Mouse (Mus musculus) myocyte (in vitro differentiated cells): ENCODE measurements around the gene H2-Oa. TPM values are rescaled to one million over a fixed set of nuclear protein-coding genes. Genes with fewer than 3 reads are reported as not detected.

Experiments
- H3K27me3 ChIP-seq: one replicate; pipeline ENCODE4 v1.6.1; 2011; ENCODE audit not compliant: control insufficient read depth, insufficient read depth, insufficient read length
- H3K36me3 ChIP-seq: one replicate; pipeline ENCODE4 v1.6.1; 2011; ENCODE audit not compliant: control insufficient read depth, insufficient read depth
- H3K4me2 ChIP-seq: one replicate; pipeline ENCODE4 v1.6.1; 2011; ENCODE audit warnings: low read depth, control low read depth
- H3K4me3 ChIP-seq: one replicate; pipeline ENCODE4 v1.5.1; 2011; ENCODE audit warnings: mild to moderate bottlenecking, control low read depth, moderate library complexity
- H3K79me2 ChIP-seq: one replicate; pipeline ENCODE4 v1.6.1; 2011; ENCODE audit not compliant: control insufficient read depth, insufficient read depth
- H3ac ChIP-seq: one replicate; pipeline ENCODE4 v1.6.1; 2011; ENCODE audit not compliant: control insufficient read depth, insufficient read length
- CEBPB ChIP-seq: IDR thresholded peaks from 2 replicates; pipeline ENCODE4 v1.6.1; 2011; ENCODE audit warnings: mild to moderate bottlenecking, moderate library complexity; ENCODE audit not compliant: poor library complexity, insufficient read depth, severe bottlenecking
- E2F4 ChIP-seq: IDR thresholded peaks from one replicate; pipeline ENCODE4 v1.6.1; 2011; ENCODE audit warnings: mild to moderate bottlenecking, control low read depth, moderate library complexity; ENCODE audit not compliant: insufficient read depth
- MAX ChIP-seq: IDR thresholded peaks from one replicate; pipeline ENCODE4 v1.6.1; 2011; ENCODE audit warnings: low read depth, mild to moderate bottlenecking, control low read depth
- MYOD1 ChIP-seq, 3 experiments: IDR thresholded peaks; one replicate each; pipeline ENCODE4 v1.6.1; 2011; ENCODE audit warnings: control low read depth in 2 of 3, low read depth in 2 of 3, mild to moderate bottlenecking in 2 of 3, moderate library complexity in 1 of 3; ENCODE audit not compliant: insufficient read length in 2 of 3, control insufficient read depth in 1 of 3
- MYOG ChIP-seq, 3 experiments: IDR thresholded peaks; one replicate each; pipeline ENCODE4 v1.6.1; 2011; ENCODE audit warnings: control low read depth in 2 of 3, low read depth in 2 of 3, mild to moderate bottlenecking in 2 of 3; ENCODE audit not compliant: insufficient read length in 2 of 3, control insufficient read depth in 1 of 3, insufficient read depth in 1 of 3
- POLR2A ChIP-seq: IDR thresholded peaks from one replicate; pipeline ENCODE4 v1.6.1; 2011; ENCODE audit warnings: low read depth, mild to moderate bottlenecking, control low read depth, moderate library complexity; ENCODE audit not compliant: insufficient read length
- POLR2AphosphoS2 ChIP-seq: IDR thresholded peaks from one replicate; pipeline ENCODE4 v1.6.1; 2011; ENCODE audit warnings: low read depth, control low read depth; ENCODE audit not compliant: insufficient read length
- REST ChIP-seq: IDR thresholded peaks from one replicate; pipeline ENCODE4 v1.6.1; 2011; ENCODE audit warnings: mild to moderate bottlenecking, control low read depth, moderate library complexity; ENCODE audit not compliant: insufficient read depth, insufficient read length
- SRF ChIP-seq: IDR thresholded peaks from one replicate; pipeline ENCODE4 v1.6.1; 2011; ENCODE audit warnings: low read depth; ENCODE audit not compliant: control insufficient read depth, insufficient read length
- TCF12 ChIP-seq: IDR thresholded peaks from one replicate; pipeline ENCODE4 v1.6.1; 2011; ENCODE audit warnings: mild to moderate bottlenecking, control low read depth; ENCODE audit not compliant: poor library complexity, insufficient read depth, severe bottlenecking
- TCF3 ChIP-seq: IDR thresholded peaks from one replicate; pipeline ENCODE4 v1.6.1; 2011; ENCODE audit warnings: low read depth, control low read depth; ENCODE audit not compliant: insufficient read length
- USF1 ChIP-seq: IDR thresholded peaks from one replicate; pipeline ENCODE4 v1.6.1; 2011; ENCODE audit warnings: low read depth, mild to moderate bottlenecking, control low read depth, moderate library complexity
- polyA plus RNA-seq: library from polyadenylated mRNA; unstranded; fragments of >200 nt; fragmentation: generic; extraction: Trizol; gene quantifications from one replicate; pipeline ENCODE4 v1.2.1, GENCODE M21; 2012; ENCODE audit warnings: missing spikeins

The H2-Oa gene
- polyA plus RNA-seq, 1 experiment: 0.07 TPM

DNA sequence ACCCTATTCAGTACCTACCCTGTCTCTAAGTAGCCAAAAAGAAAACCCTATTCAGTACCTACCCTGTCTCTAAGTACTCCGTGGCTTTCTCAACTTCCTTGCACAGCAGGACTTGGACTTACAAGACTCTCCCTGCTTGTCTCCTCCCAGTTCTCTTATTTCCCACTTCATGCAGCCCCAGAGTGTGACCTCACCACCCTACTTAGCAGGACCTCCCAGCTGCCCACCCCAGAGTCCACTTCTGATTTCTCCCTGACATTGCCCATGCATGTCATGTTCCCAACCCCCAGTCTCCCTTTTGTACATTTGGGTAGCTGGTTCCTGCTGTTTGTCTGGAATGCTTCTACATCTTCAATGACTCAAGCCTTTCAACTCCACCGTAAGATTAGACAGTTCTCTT is 31.4 kb downstream of the H2-Oa start:
- peak overlapping the region; percentile 84 for H3K4me2 ChIP-seq
- no peaks in the 10 kb centered on the region for H3K27me3 ChIP-seq
- no peak overlapping the region for H3ac ChIP-seq
- H3K36me3 ChIP-seq: no peaks in the 10 kb centered on the region
- peaks cover 46% of the 10 kb centered on the region for H3K79me2 ChIP-seq
- TF ChIP-seq TCF3: no peak
- TF ChIP-seq TCF12: no peak
- TF ChIP-seq POLR2AphosphoS2: no peak
- no peak for TF ChIP-seq MAX
- TF ChIP-seq USF1: no peak
- TF ChIP-seq POLR2A: no peak
- TF ChIP-seq REST: no peak
- no peak for TF ChIP-seq E2F4
- TF ChIP-seq MYOD1 (IDR thresholded peaks at IDR 0.05; ENCODE audit: control insufficient read depth in 1 of 3, insufficient read length in 2 of 3, low read depth in 2 of 3): peak in 1 of 3 experiments; percentile 12
- H3K4me3 ChIP-seq: peak overlapping the region; percentile 99

DNA sequence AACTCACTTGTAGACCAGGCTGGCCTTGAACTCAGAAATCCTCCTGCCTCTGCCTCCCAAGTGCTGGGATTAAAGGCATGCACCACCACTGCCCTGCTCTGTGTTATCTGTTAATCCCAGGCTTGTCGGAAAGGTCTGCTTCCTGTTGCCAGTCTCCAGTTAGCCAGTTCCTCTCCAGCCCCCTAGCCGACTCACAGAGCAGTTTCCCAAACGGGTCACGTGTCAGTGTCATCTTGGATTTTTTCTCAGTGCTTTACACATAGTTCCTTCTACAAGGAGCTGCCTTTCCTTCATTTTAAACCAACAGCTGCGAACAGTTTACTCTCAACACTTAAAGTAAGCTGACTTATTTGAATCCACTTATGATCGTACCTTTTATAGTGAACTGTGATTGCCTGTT is 32.5 kb downstream of the H2-Oa start:
- Histone ChIP-seq H3ac (no peak overlapping the region), H3K4me2 (peak overlapping the region; percentile 51), H3K4me3 (peak overlapping the region; percentile 99), H3K79me2 (peaks cover 41% of the 10 kb centered on the region), H3K36me3 (no peaks in the 10 kb centered on the region), H3K27me3 (no peaks in the 10 kb centered on the region)
- TF ChIP-seq USF1 (peak; percentile 37), TCF3 (no peak)

DNA sequence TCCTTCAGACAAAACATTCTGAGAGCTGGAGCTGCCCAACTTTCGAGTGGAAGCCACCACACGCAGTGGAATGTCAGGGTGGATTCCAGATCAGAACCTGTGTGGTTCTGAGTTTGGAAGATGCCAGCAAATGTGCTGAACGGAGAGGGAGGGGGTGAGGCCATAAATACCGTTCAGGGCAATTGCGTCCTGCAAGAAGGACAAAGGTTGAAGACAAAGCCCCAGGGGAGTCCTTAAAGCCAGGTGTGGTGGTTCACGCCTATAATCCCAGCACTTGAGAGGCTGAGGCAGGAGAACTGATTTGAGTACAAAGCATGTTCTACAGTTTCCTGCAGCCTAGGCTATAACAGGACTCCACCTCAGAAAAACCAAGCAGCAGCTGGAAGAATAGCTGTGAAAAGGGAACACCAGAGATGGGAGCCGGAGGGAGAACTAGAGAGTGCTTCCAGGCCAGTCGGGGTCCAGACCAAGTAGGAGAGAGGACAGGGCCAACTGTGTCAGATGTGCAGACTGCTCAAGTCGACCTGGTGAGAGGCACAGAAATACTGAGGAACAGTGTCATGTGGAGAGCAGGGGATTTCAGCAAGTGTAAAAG is 34.8 kb downstream of the H2-Oa start:
- TF ChIP-seq POLR2A (no peak), USF1 (no peak), E2F4 (no peak), MYOD1 (IDR thresholded peaks at IDR 0.05; ENCODE audit: control insufficient read depth in 1 of 3, insufficient read length in 2 of 3, low read depth in 2 of 3) (no peak), CEBPB (no peak), SRF (no peak), POLR2AphosphoS2 (no peak), TCF3 (no peak), MYOG (IDR thresholded peaks at IDR 0.05; ENCODE audit: control insufficient read depth in 1 of 3, insufficient read depth in 1 of 3, insufficient read length in 2 of 3, low read depth in 2 of 3) (no peak), MAX (no peak), TCF12 (no peak), REST (no peak)
- H3K36me3 ChIP-seq: no peaks in the 10 kb centered on the region
- no peak overlapping the region for H3K4me2 ChIP-seq
- H3K4me3 ChIP-seq: no peak overlapping the region
- H3K79me2 ChIP-seq: peaks cover 36% of the 10 kb centered on the region
- no peak overlapping the region for H3ac ChIP-seq
- H3K27me3 ChIP-seq: no peaks in the 10 kb centered on the region

DNA sequence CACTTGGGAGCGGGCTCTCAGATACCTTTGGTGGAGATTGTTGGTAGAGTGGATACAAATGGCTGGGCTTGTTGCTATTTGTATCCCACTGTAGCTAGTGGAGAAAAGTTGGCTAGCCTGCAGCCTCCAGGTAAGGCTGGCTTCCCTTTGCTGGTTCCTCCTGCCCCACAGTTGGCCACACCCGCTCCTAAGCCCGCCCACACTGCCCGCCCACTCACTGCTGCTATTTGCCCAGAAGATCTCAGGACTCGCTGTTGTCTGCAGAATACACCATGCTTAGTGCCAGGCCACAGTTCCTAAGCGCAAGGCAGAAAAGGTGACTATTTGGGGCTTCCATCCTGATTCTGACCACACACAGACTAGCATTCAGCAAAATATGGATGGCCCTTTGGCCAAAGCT is 35.3 kb downstream of the H2-Oa start:
- Histone ChIP-seq H3ac (no peak overlapping the region), H3K4me2 (no peak overlapping the region), H3K79me2 (peaks cover 36% of the 10 kb centered on the region), H3K4me3 (no peak overlapping the region), H3K36me3 (no peaks in the 10 kb centered on the region), H3K27me3 (no peaks in the 10 kb centered on the region)
- TF ChIP-seq MYOD1 (IDR thresholded peaks at IDR 0.05; ENCODE audit: control insufficient read depth in 1 of 3, insufficient read length in 2 of 3, low read depth in 2 of 3) (no peak), USF1 (no peak), POLR2AphosphoS2 (no peak), TCF3 (no peak), TCF12 (no peak), POLR2A (no peak), E2F4 (no peak), MYOG (IDR thresholded peaks at IDR 0.05; ENCODE audit: control insufficient read depth in 1 of 3, insufficient read depth in 1 of 3, insufficient read length in 2 of 3, low read depth in 2 of 3) (no peak)

DNA sequence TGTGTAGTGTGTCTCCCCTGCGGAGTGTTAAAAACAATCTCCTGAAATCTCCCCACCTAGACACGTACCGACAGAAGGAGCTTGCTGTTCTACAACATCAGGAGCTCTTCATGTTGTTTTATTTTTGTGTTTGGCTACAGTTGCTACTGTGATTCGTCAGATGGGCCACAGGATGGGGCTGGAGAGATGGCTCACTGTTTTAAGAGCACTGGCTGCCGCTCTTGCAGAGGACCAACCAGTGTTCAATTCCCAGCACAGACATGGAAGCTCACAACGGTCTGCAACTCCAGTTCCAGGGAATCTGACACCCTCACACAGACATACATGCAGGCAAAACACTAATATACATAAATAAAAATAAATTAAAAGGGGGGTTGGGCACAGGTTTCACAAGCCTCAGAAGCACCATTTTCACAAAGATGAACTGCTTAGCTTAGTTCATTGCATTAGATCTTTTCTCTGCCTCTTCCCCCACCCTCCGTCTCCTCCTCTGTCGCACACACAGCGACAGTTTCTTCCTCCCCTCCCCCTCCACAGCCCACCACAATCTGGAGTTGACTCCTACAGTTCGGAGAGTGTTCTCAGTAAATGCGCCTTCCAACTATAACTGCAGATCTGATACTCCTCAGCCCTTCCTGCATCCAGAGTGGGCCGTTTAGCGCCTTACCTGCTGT is 36.3 kb downstream of the H2-Oa start:
- Histone ChIP-seq H3ac (no peak overlapping the region), H3K4me2 (no peak overlapping the region), H3K4me3 (no peak overlapping the region), H3K79me2 (peaks cover 29% of the 10 kb centered on the region), H3K36me3 (no peaks in the 10 kb centered on the region), H3K27me3 (no peaks in the 10 kb centered on the region)
- no peak for TF ChIP-seq MAX
- TF ChIP-seq SRF: no peak
- no peak for TF ChIP-seq CEBPB
- no peak for TF ChIP-seq E2F4
- TF ChIP-seq REST: no peak
- no peak for TF ChIP-seq TCF3
